Mouse (Mus musculus): ENCODE measurements around the gene Kxd1. TPM values are rescaled to one million over a fixed set of nuclear protein-coding genes. Genes with fewer than 3 reads are reported as not detected.

Gene Kxd1
- polyA plus RNA-seq (2012; ENCODE audit: low replicate concordance): 25.8 and 38.2 TPM in 2 replicates

DNA sequence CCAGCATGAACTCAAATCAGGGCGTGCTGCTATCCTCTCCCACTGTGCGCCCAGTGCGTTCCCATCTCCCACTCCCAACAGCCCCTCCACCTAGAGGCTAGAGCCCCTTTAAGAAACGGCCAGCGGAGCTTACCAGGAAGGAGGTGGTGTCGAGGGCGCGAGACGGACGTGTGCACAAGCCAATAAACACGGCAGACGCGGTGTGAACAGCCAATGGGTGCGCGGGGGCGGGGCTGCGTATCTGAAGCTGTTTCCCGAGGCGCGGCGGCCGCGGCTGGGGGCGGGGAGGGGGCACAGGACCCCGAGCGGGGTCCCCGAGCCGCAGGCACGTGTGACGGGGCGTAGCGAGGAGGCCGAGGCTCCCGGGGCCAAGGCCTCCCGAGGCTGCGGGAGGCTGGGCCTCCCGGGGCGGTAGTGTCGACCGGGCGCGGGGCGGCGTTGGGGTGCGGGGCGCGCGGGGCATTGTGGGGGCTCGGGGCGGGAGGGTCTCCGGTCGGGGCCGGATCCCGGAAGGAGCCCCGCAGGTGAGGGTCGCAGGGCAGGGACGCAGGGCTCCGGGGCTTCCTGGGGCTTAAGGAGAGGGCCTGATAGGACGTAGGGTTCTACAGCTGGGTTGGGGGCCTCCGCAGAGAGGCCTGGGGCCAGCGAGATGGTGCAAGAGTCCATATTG lies at the start of gene Kxd1, which contains the start of gene Fkbp8:
Gene Kxd1 (minus strand): TSS at position 445 of the 670 bp plus-strand sequence.
Gene Fkbp8 (plus strand): TSS at position 213 of the 670 bp plus-strand sequence.

DNA sequence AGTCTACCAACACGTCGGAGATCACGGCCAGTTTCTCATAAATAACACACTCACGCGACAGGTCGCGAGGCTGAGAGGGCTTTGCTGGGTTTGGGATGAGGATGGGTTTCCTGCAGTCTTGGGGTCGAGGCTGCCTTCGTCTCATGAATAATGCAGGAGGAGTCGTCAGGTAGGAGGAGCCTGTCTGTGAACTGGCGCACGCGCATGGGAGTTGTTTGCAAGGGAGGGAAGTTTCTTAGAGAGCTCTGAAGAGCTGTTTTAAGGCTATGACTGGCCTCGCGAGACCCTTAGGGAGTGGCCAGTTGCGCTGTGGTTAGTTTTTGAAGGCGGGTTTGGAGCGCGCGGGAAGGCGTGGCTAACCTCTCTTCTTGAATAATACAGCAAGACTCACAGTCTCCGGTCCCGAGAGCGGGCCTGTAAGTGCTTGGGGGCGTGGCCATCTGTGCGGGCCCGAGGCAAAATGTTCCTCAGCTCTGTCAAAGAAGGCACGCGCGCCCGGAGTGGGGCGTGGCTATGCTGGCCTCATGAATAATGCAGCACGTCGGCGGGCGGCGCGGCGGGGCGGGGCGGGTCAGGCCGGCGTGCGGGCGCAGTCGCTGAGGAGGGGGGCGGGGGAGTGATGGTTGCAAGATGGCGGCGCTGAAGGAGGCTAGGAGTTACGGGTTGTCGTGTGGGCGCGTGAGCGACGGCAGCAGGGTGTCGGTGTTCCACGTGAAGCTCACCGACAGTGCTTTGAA lies 11.5 kb upstream of the Kxd1 start, which contains the start of gene Ell:
Gene Ell (plus strand): TSS at position 381 of the 737 bp plus-strand sequence.

GRCm38 (mm10) chr8:70510228-70510915 lies 17.4 kb downstream of the Kxd1 start, which contains the start of gene Uba52:
Uba52 (minus strand) TSS chr8:70510801.

DNA sequence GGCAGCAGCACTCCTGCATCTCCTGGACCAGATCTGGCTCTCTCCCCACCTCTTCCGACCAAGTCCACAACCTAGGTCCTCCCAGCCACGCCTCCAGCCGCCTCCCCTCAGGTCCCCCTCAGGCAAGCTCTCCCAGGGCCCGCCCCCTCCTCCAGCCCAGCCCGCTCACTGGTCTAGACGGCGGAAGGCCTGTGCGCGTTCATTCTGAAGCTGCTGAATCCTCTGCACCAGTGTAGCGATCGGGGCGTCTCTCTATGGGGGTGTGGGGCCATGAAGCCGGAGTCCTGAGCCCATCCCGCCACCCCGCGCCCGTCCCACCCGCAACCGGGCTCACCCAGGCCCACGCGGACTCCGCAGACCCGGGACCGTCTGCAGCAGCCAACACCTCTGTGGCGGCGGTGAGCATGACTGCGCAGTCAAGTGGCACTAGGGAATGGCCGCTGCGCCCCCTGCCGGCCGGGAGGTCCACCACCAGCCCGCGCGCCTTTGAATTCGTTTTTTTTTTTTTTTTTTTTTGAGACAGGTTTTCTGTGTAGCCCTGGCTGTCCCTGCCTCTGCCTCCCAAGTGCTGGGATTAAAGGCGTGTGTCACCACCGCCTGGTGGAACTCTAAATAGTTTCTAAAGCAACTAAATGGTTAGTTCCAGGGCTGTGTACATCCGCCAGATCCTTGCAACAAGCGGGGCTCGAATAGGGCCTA lies 21.3 kb downstream of the Kxd1 start, which contains the start of gene Rex1bd:
Gene Rex1bd (minus strand): TSS at position 425 of the 699 bp plus-strand sequence.

GRCm38 (mm10) chr8:70492664-70493640 lies 34.8 kb downstream of the Kxd1 start, which contains the start of gene Crlf1:
Crlf1 (plus strand) TSS chr8:70493158.

DNA sequence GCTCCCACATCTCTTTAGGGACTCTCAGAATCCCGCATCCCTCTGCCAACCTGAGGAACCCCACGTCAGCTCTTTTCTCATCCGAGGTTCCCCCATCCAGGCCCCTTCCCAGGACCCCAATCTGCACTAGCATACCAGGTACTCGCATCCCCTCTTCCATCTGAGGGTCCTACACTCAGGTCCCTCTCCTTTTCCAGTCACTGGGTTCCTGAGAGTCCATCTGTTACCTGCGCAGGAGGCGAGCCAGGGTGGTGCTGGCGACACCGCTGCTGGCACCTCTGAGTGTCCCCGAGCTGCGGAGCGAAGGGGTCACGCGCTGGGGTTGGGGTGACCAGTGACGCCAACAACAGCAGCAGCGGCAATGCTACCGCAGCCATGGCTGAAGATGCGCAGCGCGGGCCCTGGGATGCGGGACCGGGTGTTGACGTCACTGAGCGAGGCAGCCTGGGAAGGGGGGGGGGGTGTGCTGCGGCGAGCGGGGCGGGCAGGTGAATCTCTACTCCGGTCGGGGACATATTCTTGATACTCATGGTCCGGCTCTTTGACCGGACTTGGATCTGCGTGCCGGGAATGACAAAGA lies 40.7 kb downstream of the Kxd1 start, which contains the start of gene Tmem59l:
Gene Tmem59l (minus strand): TSS at position 418 of the 580 bp plus-strand sequence.

DNA sequence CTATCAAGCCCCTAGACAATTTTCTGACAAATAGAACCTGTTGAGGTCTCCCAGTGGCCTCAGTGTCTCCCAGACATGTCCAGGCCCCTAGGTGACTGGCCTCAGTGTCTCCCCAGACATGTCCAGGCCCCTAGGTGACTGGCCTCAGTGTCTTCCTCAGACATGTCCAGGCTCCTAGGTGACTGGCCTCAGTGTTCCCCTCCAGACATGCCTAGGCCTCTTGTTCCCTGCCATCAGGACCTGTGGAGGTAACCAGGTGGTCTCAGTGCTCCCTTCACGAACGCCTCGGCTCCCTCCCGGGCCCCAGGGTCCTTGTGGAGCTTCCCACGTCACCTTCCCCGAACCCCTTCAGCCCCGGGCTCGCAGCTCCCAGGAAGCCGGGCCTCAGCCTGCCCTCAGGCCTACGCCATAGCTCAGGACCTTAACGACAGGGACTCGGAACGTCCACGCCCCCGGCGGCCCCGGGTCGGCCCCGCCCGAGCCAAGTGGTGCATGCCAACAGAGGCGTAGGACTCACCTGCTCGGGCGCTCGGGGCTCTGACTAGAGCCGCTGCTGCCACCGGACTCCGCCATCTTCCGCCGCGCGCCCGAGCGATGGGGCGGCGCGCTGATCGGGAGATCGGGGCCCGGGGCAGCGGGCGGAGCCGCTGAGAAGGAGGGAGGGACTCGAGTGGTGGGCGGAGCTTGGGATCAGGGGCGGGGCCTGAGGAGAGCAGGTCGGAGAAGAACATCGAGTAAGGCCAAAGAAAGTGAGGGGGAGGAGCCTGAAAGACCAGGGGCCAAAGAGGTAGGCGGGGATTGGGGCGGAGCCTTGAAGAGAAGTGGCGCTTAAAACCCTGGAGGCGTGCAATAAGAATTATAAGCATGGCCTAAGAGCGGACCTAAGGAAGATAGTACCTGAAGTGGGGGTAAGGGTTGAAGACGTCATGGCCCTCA lies 51.2 kb downstream of the Kxd1 start, which contains the start of gene Klhl26:
Gene Klhl26 (minus strand): TSS at position 636 of the 936 bp plus-strand sequence.

Other genes starting within 250 kb of the Kxd1 start
- 14.2 and 18.3 TPM in 2 replicates for gene Homer3, start 245.1 kb downstream of the Kxd1 start, polyA plus RNA-seq (2012; ENCODE audit: low replicate concordance)
- gene Ddx49, start 225.5 kb downstream of the Kxd1 start, polyA plus RNA-seq (2012; ENCODE audit: low replicate concordance): 25.7 and 31.1 TPM in 2 replicates
- 177 and 198 TPM in 2 replicates for gene Cope, start 225.4 kb downstream of the Kxd1 start, polyA plus RNA-seq (2012; ENCODE audit: low replicate concordance)
- 0.26 and 1.4 TPM in 2 replicates for gene Cers1, start 212.2 kb downstream of the Kxd1 start, polyA plus RNA-seq (2012; ENCODE audit: low replicate concordance)
- gene Gdf1, start 198.1 kb downstream of the Kxd1 start, polyA plus RNA-seq (2012; ENCODE audit: low replicate concordance): 0.27 and 0.54 TPM in 2 replicates
- gene Upf1, start 174.7 kb downstream of the Kxd1 start, polyA plus RNA-seq (2012; ENCODE audit: low replicate concordance): 89.7 and 137 TPM in 2 replicates
- 0.09 and 0.41 TPM in 2 replicates for gene Comp, start 154.4 kb downstream of the Kxd1 start, polyA plus RNA-seq (2012; ENCODE audit: low replicate concordance)
- gene Crtc1, start 88.4 kb downstream of the Kxd1 start, polyA plus RNA-seq (2012; ENCODE audit: low replicate concordance): 23.0 and 38.0 TPM in 2 replicates
- 7.5 and 7.9 TPM in 2 replicates for gene Klhl26, start 51.0 kb downstream of the Kxd1 start, polyA plus RNA-seq (2012; ENCODE audit: low replicate concordance)
- 0.34 TPM in 1 of 2 replicates, not detected in the other for gene Tmem59l, start 40.6 kb downstream of the Kxd1 start, polyA plus RNA-seq (2012; ENCODE audit: low replicate concordance)
- gene Crlf1, start 34.8 kb downstream of the Kxd1 start, polyA plus RNA-seq (2012; ENCODE audit: low replicate concordance): 0.13 and 0.34 TPM in 2 replicates
- 130 and 215 TPM in 2 replicates for gene Rex1bd, start 21.2 kb downstream of the Kxd1 start, polyA plus RNA-seq (2012; ENCODE audit: low replicate concordance)
- gene Uba52, start 17.2 kb downstream of the Kxd1 start, polyA plus RNA-seq (2012; ENCODE audit: low replicate concordance): 756 and 1,789 TPM in 2 replicates
- gene Fkbp8, start 232 bp downstream of the Kxd1 start, polyA plus RNA-seq (2012; ENCODE audit: low replicate concordance): 658 and 1,767 TPM in 2 replicates
- 46.8 and 56.3 TPM in 2 replicates for gene Ell, start 11.5 kb upstream of the Kxd1 start, polyA plus RNA-seq (2012; ENCODE audit: low replicate concordance)
- 123 and 176 TPM in 2 replicates for gene Isyna1, start 66.4 kb upstream of the Kxd1 start, polyA plus RNA-seq (2012; ENCODE audit: low replicate concordance)
- gene Ssbp4, start 80.9 kb upstream of the Kxd1 start, polyA plus RNA-seq (2012; ENCODE audit: low replicate concordance): 364 and 1,497 TPM in 2 replicates
- gene Lrrc25, start 88.2 kb upstream of the Kxd1 start, polyA plus RNA-seq (2012; ENCODE audit: low replicate concordance): 40.3 and 51.0 TPM in 2 replicates
- 0.58 and 1.2 TPM in 2 replicates for gene Gdf15, start 104.5 kb upstream of the Kxd1 start, polyA plus RNA-seq (2012; ENCODE audit: low replicate concordance)
- 3.4 and 3.7 TPM in 2 replicates for gene Pgpep1, start 132.4 kb upstream of the Kxd1 start, polyA plus RNA-seq (2012; ENCODE audit: low replicate concordance)
- 257 and 405 TPM in 2 replicates for gene Lsm4, start 145.3 kb upstream of the Kxd1 start, polyA plus RNA-seq (2012; ENCODE audit: low replicate concordance)
- gene Jund, start 171.0 kb upstream of the Kxd1 start, polyA plus RNA-seq (2012; ENCODE audit: low replicate concordance): 801 and 2,923 TPM in 2 replicates
- gene Iqcn, start 175.5 kb upstream of the Kxd1 start, polyA plus RNA-seq (2012; ENCODE audit: low replicate concordance): 0.03 TPM in 1 of 2 replicates, not detected in the other
- 0.20 TPM in 1 of 2 replicates, not detected in the other for gene Gm3336, start 190.6 kb upstream of the Kxd1 start, polyA plus RNA-seq (2012; ENCODE audit: low replicate concordance)
- 8.2 and 8.4 TPM in 2 replicates for gene Pde4c, start 195.8 kb upstream of the Kxd1 start, polyA plus RNA-seq (2012; ENCODE audit: low replicate concordance)
- gene Rab3a, start 226.7 kb upstream of the Kxd1 start, polyA plus RNA-seq (2012; ENCODE audit: low replicate concordance): 23.3 and 50.9 TPM in 2 replicates
- gene Mpv17l2, start 233.0 kb upstream of the Kxd1 start, polyA plus RNA-seq (2012; ENCODE audit: low replicate concordance): 67.8 and 94.2 TPM in 2 replicates
- 55.0 and 106 TPM in 2 replicates for gene Pik3r2, start 248.8 kb upstream of the Kxd1 start, polyA plus RNA-seq (2012; ENCODE audit: low replicate concordance)

All from hematopoietic multipotent progenitor cell, adult 10-12 weeks (in vitro differentiated cells).